Comparison of ENCODE assay signal across 8 mouse cellular contexts in the genomic region with DNA sequence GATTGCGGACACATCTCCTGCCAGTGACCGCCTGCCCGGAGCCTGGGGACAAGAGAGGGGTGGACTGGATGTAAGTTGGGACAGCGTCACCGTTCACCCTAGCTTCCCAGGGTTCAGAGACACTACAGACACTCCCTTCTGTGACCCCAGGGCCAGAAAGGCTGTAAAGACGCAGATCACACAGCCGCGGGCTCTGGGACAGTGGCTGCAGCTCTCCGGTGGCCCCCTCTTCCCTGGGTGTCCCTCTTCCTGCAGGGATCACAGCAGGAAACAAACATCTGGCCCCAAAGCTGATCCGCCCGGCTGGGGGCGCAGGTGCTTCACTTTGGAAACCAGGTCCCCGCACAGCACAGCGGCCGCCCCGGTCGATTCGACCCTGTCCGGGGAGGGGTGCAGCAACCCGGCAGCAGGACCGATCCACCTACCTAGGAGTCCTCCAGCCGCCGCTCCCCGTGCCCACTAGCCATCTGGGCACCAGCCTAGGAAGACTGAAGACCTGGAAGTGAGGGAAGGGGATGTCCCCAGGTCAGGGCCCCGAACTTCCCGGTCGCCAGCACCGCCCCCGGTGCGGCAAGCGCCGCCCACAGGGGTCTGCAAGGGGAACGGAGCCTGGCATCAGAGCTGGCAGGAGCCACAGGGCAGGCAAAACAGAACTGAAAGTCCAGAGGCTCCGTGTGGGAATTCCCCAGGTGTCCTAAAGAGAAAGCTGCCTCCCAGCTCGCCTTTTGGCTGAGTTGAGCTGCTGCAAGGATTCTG. TPM values are rescaled to one million over a fixed set of nuclear protein-coding genes. Genes with fewer than 3 reads are reported as not detected.
A peak's percentile ranks its signal among the peaks of the same experiment; 100 is the strongest.
DNase-seq lines count a peak whose midpoint lies in the region; ATAC-seq and TF ChIP-seq lines count a peak whose summit lies in the region.

TSS of gene Tlr2 (minus strand) at position 673 of the 756 bp plus-strand sequence.

- H3K4me2 ChIP-seq in forebrain, embryonic 12.5 days: peak within 1 kb of the TSS; percentile 91

- peak within 1 kb of the TSS; percentile 56 for H3K9ac ChIP-seq in forebrain, embryonic 12.5 days

- H3K79me3 ChIP-seq in C2C12 (ENCODE audit: low read depth): no peaks in the 10 kb centered on the region

- no peaks in the 10 kb centered on the region for H3K79me2 ChIP-seq in C2C12 (ENCODE audit: control insufficient read depth, insufficient read depth)

- DNase-seq in adrenal gland, adult 2 months: peak; percentile 91
- peak; percentile 78 to 80 for DNase-seq in heart, postnatal 14 days
- peak; percentile 66 to 86 for DNase-seq in kidney, postnatal 36 days
- peak; percentile 84 for DNase-seq in lung, postnatal 36 days
- peak; percentile 68 for DNase-seq in ovary, postnatal 14 days (ENCODE audit: low spot score)
- peak; percentile 40 to 69 for DNase-seq in thymus, postnatal 10 days (ENCODE audit: low spot score in 2 of 2)

- H3K4me3 ChIP-seq in C2C12 (ENCODE audit: insufficient read depth, poor library complexity, severe bottlenecking): peak within 1 kb of the TSS; percentile 36
- H3K4me3 ChIP-seq in forebrain, embryonic 12.5 days (replicated peaks): peak within 1 kb of the TSS; percentile 61

- peak; percentile 53 for TF ChIP-seq CTCF in C2C12 (IDR thresholded peaks at IDR 0.05; ENCODE audit: control insufficient read depth, insufficient read depth, insufficient read length)

- H3K27ac ChIP-seq in forebrain, embryonic 12.5 days: no peak within 1 kb of the TSS

- no peaks in the 10 kb centered on the region for H3K27me3 ChIP-seq in C2C12 (ENCODE audit: control insufficient read depth, insufficient read depth, insufficient read length)
- peaks cover 20% of the 10 kb centered on the region; the same call in 1 of the 2 replicates for H3K27me3 ChIP-seq in forebrain, embryonic 12.5 days

- peak; percentile 81 for ATAC-seq in forebrain, embryonic 12.5 days (ENCODE audit: low FRiP score)

- WGBS in forebrain, embryonic 12.5 days: 1% methylated on average over 35 of the region's 35 CpGs

- intact Hi-C loops in heart, postnatal 14 days (cut with DNase I): loop anchor here (1.0 kb wide), 1 partner anchor 58 kb away; no protein-coding TSS in a partner anchor

- H3K9me3 ChIP-seq in forebrain, embryonic 12.5 days: no peaks in the 10 kb centered on the region

- H3K4me1 ChIP-seq in forebrain, embryonic 12.5 days: peaks cover 9% of the 10 kb centered on the region; the same call in 1 of the 2 replicates

- peak within 1 kb of the TSS; percentile 70 for H3ac ChIP-seq in C2C12 (ENCODE audit: control insufficient read depth, insufficient read length, low read depth)

- no peaks in the 10 kb centered on the region for H3K36me3 ChIP-seq in C2C12 (ENCODE audit: control insufficient read depth, insufficient read depth)
- no peaks in the 10 kb centered on the region for H3K36me3 ChIP-seq in forebrain, embryonic 12.5 days (replicated peaks)

TF ChIP-seq in C2C12, 6 proteins besides CTCF, POLR2A, EP300 and RAD21:
- TF ChIP-seq MYOG (IDR thresholded peaks at IDR 0.05; ENCODE audit: control insufficient read depth, extremely low read depth, insufficient read length): no peak
- no peak for TF ChIP-seq USF1 (IDR thresholded peaks at IDR 0.05; ENCODE audit: low read depth)
- TF ChIP-seq MYOD1 (IDR thresholded peaks at IDR 0.05; ENCODE audit: control insufficient read depth, insufficient read length, low read depth): no peak
- no peak for TF ChIP-seq FOSL1 (IDR thresholded peaks at IDR 0.05; ENCODE audit: insufficient read depth, low read length, poor library complexity, severe bottlenecking)

RNA-seq across cellular contexts. Expression of gene Tlr2, which starts in this region (rescaled TPM):
- 0.49 TPM for polyA plus RNA-seq in C2C12 (2012; fragmentation: generic; extraction: Trizol)
- 1 to 10 TPM; 2.8 to 5.0 TPM for total RNA-seq in adrenal gland, adult 2 months (2021)
- polyA plus RNA-seq in adrenal gland, adult 2 months (2012; rRNA removed): 1.8 TPM in 2 replicates
- 0.60 and 0.88 TPM in 2 replicates for polyA plus RNA-seq in forebrain, embryonic 12.5 days (2016; fragmentation: Nextera tagmentation; extraction: Ambion mirVana)
- total RNA-seq in heart, postnatal 14 days (2021): 1 to 10 TPM; 2.0 to 2.2 TPM

Comparison
In these comparisons a context has a peak if more than half of its experiments do, and no peak if none do; other contexts are left out.
1. Peak in ATAC-seq, H3K4me3 ChIP-seq, H3K9ac ChIP-seq and H3K4me2 ChIP-seq in forebrain, embryonic 12.5 days; RNA of the gene not detected or under 1 TPM.